Mouse (Mus musculus) MEL (cell line): ENCODE measurements around the gene Adamts2.

ENCODE experiments used
- CTCF ChIP-seq, 3 experiments: IDR thresholded peaks in 2 of 3; conservative IDR thresholded peaks in 1 of 3; 2 replicates each; pipeline ENCODE4 v1.5.1; 2011 to 2012; ENCODE audit warnings: low read length in 3 of 3, low read depth in 2 of 3, mild to moderate bottlenecking in 2 of 3, improper control_type of control experiment in 1 of 3, inconsistent platforms in 1 of 3, mixed read lengths in 1 of 3, moderate library complexity in 1 of 3; ENCODE audit not compliant: control insufficient read depth in 1 of 3, insufficient read depth in 1 of 3, poor library complexity in 1 of 3, severe bottlenecking in 1 of 3
- EP300 ChIP-seq, 2 experiments: IDR thresholded peaks; 2 replicates each; pipeline ENCODE4 v1.6.1; 2011; ENCODE audit warnings: improper control_type of control experiment in 2 of 2, low read length in 2 of 2, low read depth in 1 of 2, mild to moderate bottlenecking in 1 of 2
- MYC ChIP-seq: IDR thresholded peaks from 2 replicates; pipeline ENCODE4 v1.6.1; 2011; ENCODE audit warnings: low read depth, mild to moderate bottlenecking, low read length, improper control_type of control experiment, moderate library complexity
- NELFE ChIP-seq: IDR thresholded peaks from 2 replicates; pipeline ENCODE4 v1.6.1; 2011; ENCODE audit warnings: low read depth, low read length, improper control_type of control experiment
- TCF12 ChIP-seq: IDR thresholded peaks from 2 replicates; pipeline ENCODE4 v1.6.1; 2014; ENCODE audit warnings: low read depth, mild to moderate bottlenecking, inconsistent platforms, low read length, improper control_type of control experiment, moderate library complexity
- UBTF ChIP-seq: IDR thresholded peaks from 2 replicates; pipeline ENCODE4 v1.6.1; 2012; ENCODE audit warnings: low read depth, mild to moderate bottlenecking, inconsistent platforms, low read length, improper control_type of control experiment, moderate library complexity, borderline replicate concordance; ENCODE audit not compliant: insufficient read depth
- ZC3H11A ChIP-seq: IDR thresholded peaks from 2 replicates; pipeline ENCODE4 v1.6.1; 2012; ENCODE audit warnings: low read depth, mild to moderate bottlenecking, inconsistent platforms, low read length, improper control_type of control experiment
- ZNF384 ChIP-seq: IDR thresholded peaks from 2 replicates; pipeline ENCODE4 v1.6.1; 2012; ENCODE audit warnings: low read depth, mild to moderate bottlenecking, inconsistent platforms, low read length, improper control_type of control experiment

GRCm38 (mm10) chr11:50662176-50662575, 60.3 kb downstream of the Adamts2 start:
- TF ChIP-seq NELFE (no peak), ZC3H11A (no peak), MYC (no peak), CTCF (IDR thresholded peaks at IDR 0.05 in 2 of 3, conservative IDR thresholded peaks at IDR 0.05 in 1 of 3; ENCODE audit: control insufficient read depth in 1 of 3, insufficient read depth in 1 of 3, low read depth in 2 of 3, low read length in 3 of 3, poor library complexity in 1 of 3, severe bottlenecking in 1 of 3) (no peak), EP300 (IDR thresholded peaks at IDR 0.05; ENCODE audit: low read depth in 1 of 2, low read length in 2 of 2) (no peak), UBTF (no peak), ZNF384 (no peak), TCF12 (no peak)
